Mouse (Mus musculus) erythroblast, embryonic 14.5 days (primary cell): Measurements from ENCODE around the gene Immt. TPM values are rescaled to one million over a fixed set of nuclear protein-coding genes. Genes with fewer than 3 reads are reported as not detected.
A peak's percentile ranks its signal among the peaks of the same experiment; 100 is the strongest.

Source experiments
- H3K27me3 ChIP-seq: 2 replicates; pipeline ENCODE4 v1.6.1; 2012; ENCODE audit warnings: inconsistent platforms; ENCODE audit not compliant: control insufficient read depth
- H3K36me3 ChIP-seq: 2 replicates; pipeline ENCODE4 v1.6.1; 2012; ENCODE audit warnings: mild to moderate bottlenecking, inconsistent platforms; ENCODE audit not compliant: control insufficient read depth
- H3K4me1 ChIP-seq: 2 replicates; pipeline ENCODE4 v1.6.1; 2012; ENCODE audit warnings: inconsistent platforms; ENCODE audit not compliant: control insufficient read depth
- H3K4me3 ChIP-seq: replicated peaks from 2 replicates; pipeline ENCODE3; 2012; ENCODE audit warnings: moderate library complexity, mild to moderate bottlenecking, inconsistent platforms
- H3K9me3 ChIP-seq: 2 replicates; pipeline ENCODE4 v1.6.1; 2012; ENCODE audit warnings: low read length, inconsistent platforms, mixed read lengths; ENCODE audit not compliant: control insufficient read depth
- GATA1 ChIP-seq: IDR thresholded peaks from 2 replicates; pipeline ENCODE4 v1.6.1; 2012; ENCODE audit warnings: low read length, inconsistent platforms, mixed read lengths
- TAL1 ChIP-seq: IDR thresholded peaks from 3 replicates; pipeline ENCODE4 v1.6.1; 2012; ENCODE audit warnings: low read length, inconsistent platforms, mixed read lengths
- polyA plus RNA-seq: library from polyadenylated mRNA; stranded (reverse); fragments of >175 nt; gene quantifications from 2 replicates; pipeline ENCODE4 v1.2.3, GENCODE M21; 2012

The Immt gene
- polyA plus RNA-seq, result 2.0 and 2.5 TPM in 2 replicates

- Histone ChIP-seq H3K27me3 (peaks cover 16% of the 10 kb centered on the region), H3K4me1 (peaks cover 25% of the 10 kb centered on the region), H3K9me3 (no peaks in the 10 kb centered on the region), H3K36me3 (peaks cover 26% of the 10 kb centered on the region), H3K4me3 (peak within 1 kb of the TSS; percentile 79)
- no peak for TF ChIP-seq GATA1
- TF ChIP-seq TAL1, result no peak
Measured at GRCm38 (mm10) chr6:71830690-71831580, at the start of gene Immt. Gene Immt, plus strand, starts transcription at chr6:71831331.

DNA sequence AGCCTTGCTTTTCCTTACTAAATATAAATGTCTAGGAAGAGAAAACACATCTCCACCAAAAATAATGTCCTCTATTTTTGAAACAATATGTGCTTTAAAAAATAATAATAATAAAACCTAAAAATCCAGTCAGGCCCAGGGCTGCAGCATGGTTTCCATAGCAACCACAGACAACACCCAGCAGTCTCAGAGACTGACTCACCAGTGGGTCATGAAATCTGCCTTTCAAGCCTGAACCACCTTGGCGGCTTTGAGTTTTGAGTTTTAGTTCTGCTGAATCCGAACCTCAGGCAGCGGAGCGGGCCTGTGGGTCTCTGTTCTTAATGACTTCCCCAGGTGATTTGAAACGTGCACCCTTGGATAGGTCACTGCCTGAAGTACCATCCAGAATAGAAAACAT, 48.0 kb upstream of the Immt start:
- peaks cover 6% of the 10 kb centered on the region for H3K4me1 ChIP-seq
- no peaks in the 10 kb centered on the region for H3K27me3 ChIP-seq
- no peak overlapping the region for H3K4me3 ChIP-seq
- TF ChIP-seq TAL1, result no peak
- TF ChIP-seq GATA1, result no peak
- H3K9me3 ChIP-seq, result peaks cover 5% of the 10 kb centered on the region
- no peaks in the 10 kb centered on the region for H3K36me3 ChIP-seq

- no peaks in the 10 kb centered on the region for H3K36me3 ChIP-seq
- peaks cover 6% of the 10 kb centered on the region for H3K4me1 ChIP-seq
- no peak overlapping the region for H3K4me3 ChIP-seq
- TF ChIP-seq GATA1 (no peak), TAL1 (no peak)
- peaks cover 5% of the 10 kb centered on the region for H3K9me3 ChIP-seq
- no peaks in the 10 kb centered on the region for H3K27me3 ChIP-seq
Measured at GRCm38 (mm10) chr6:71788348-71788747, 42.8 kb upstream of the Immt start.

DNA sequence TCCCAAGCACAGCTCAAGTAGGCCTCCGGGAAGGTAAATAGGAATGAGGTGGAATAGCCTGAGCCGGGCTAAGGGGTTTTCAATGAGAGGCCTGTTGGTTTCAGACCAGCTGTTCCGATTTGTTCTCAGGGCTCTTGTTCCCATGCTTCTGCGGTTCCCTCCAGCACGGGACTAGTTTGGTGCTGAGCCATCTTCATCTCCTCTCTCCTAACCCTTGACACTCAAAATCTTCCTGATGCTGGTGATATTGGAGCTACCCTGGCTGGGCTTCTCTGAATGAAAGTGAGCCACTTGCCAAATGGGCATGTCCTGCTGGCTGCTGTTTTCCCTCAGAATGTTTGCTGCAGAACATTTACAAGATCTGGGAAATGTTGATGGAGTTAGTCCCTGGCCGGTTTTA, 39.4 kb upstream of the Immt start:
- no peak for TF ChIP-seq GATA1
- no peak for TF ChIP-seq TAL1
- Histone ChIP-seq H3K4me3 (no peak overlapping the region), H3K36me3 (no peaks in the 10 kb centered on the region), H3K4me1 (peaks cover 4% of the 10 kb centered on the region), H3K9me3 (no peaks in the 10 kb centered on the region), H3K27me3 (no peaks in the 10 kb centered on the region)

- H3K27me3 ChIP-seq, result no peaks in the 10 kb centered on the region
- H3K36me3 ChIP-seq, result peaks cover 6% of the 10 kb centered on the region
- TF ChIP-seq TAL1 (no peak), GATA1 (no peak)
Measured at GRCm38 (mm10) chr6:71799391-71799790, 31.7 kb upstream of the Immt start.

DNA sequence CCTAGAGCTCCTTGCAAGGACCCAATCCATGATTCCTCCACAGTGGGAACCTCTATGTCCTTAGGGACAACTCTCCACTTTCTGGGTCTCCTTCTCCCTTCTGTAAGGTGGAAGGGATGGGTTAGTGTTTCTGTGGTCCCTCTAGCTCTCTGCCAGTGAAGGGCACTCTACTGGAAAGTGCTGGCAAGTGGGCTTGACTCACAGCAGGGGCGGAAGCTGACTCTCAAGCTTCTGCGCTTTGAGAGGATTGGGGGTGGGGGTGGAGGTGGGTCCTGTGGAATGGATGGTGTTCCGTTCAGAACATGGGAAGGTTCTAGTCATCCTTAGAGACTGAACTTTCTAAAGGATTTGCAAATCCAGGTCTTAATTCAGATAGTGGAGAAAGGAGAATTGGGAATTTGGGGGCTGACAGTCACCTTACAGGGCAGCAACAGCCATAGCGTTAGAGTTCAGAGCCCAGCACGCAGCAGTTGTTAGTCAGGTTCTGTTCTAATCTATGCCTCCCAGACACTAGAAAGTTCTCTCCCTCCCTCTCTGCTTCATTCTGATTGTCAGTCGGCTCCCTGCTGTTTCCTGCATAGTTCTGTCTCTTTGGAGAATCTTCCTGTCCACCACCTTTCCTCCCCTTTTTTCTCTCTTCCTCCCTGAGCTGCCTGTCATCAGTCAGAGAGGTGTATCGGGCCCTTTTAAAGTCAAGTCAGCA, 30.0 kb upstream of the Immt start:
- H3K27me3 ChIP-seq, result no peaks in the 10 kb centered on the region
- peak; percentile 87 for TF ChIP-seq TAL1
- TF ChIP-seq GATA1, result peak; percentile 67

More at GRCm38 (mm10) chr6:71799391-71799790, 31.7 kb upstream of the Immt start:
- Histone ChIP-seq H3K4me1 (peaks cover 53% of the 10 kb centered on the region), H3K9me3 (no peaks in the 10 kb centered on the region), H3K4me3 (no peak overlapping the region)

GRCm38 (mm10) chr6:71801714-71802094, 29.4 kb upstream of the Immt start:
- TF ChIP-seq GATA1 (no peak), TAL1 (no peak)
- H3K4me3 ChIP-seq, result peak overlapping the region; percentile 43
- no peaks in the 10 kb centered on the region for H3K27me3 ChIP-seq
- H3K4me1 ChIP-seq, result peaks cover 58% of the 10 kb centered on the region
- H3K9me3 ChIP-seq, result no peaks in the 10 kb centered on the region
- peaks cover 6% of the 10 kb centered on the region for H3K36me3 ChIP-seq

More for the DNA sequence above, 30.0 kb upstream of the Immt start:
- H3K9me3 ChIP-seq, result no peaks in the 10 kb centered on the region
- H3K36me3 ChIP-seq, result peaks cover 6% of the 10 kb centered on the region
- peak overlapping the region; percentile 43 for H3K4me3 ChIP-seq
- peaks cover 58% of the 10 kb centered on the region for H3K4me1 ChIP-seq

- no peak for TF ChIP-seq GATA1
- TF ChIP-seq TAL1, result no peak
- peaks cover 56% of the 10 kb centered on the region for H3K4me1 ChIP-seq
- H3K4me3 ChIP-seq, result no peak overlapping the region
- no peaks in the 10 kb centered on the region for H3K27me3 ChIP-seq
- H3K36me3 ChIP-seq, result peaks cover 6% of the 10 kb centered on the region
- H3K9me3 ChIP-seq, result no peaks in the 10 kb centered on the region
Measured at GRCm38 (mm10) chr6:71803609-71804008, 27.5 kb upstream of the Immt start.

- peaks cover 8% of the 10 kb centered on the region for H3K36me3 ChIP-seq
- peaks cover 55% of the 10 kb centered on the region for H3K4me1 ChIP-seq
- H3K4me3 ChIP-seq, result no peak overlapping the region
- H3K27me3 ChIP-seq, result no peaks in the 10 kb centered on the region
- no peaks in the 10 kb centered on the region for H3K9me3 ChIP-seq
- TF ChIP-seq TAL1, result no peak
Measured at GRCm38 (mm10) chr6:71804061-71804829, 26.9 kb upstream of the Immt start.
